Mouse (Mus musculus): ENCODE results near the gene Pde8b.

DNA sequence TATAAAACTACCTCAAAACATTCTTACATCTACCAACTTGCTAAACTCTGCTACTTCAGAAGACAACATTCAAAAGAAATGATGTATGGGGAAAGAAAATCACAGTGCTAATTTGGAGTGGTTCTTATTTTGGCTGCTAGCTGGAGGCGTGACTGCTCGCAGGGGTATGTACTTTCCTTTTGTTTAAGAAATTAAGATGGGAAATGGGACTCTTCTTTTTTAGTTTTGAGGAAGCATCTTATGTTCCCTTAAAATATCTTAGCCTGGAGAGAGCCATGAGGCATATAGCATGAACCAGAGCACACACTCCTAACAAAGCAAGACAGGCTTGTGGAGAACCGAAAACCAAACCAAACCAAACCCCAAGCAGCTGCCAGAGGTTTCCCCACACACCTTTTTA is 167.5 kb downstream of the Pde8b start:
- TF ChIP-seq GATA1 (IDR thresholded peaks at IDR 0.05; ENCODE audit: borderline replicate concordance, low read length) (no peak), FLI1 (IDR thresholded peaks at IDR 0.05; ENCODE audit: low read length) (no peak)

Measured in megakaryocyte, embryonic 14.5 days (primary cell).